Mouse (Mus musculus) kidney, embryonic 15.5 days (tissue): ENCODE measurements at regions not wholly inside any gene's neighbourhood (a gene's known extent, or its start where the extent isn't known, plus 50 kb on each side); places are given as distances from the start of the nearest gene placed in this dataset.

Experiments
- ATAC-seq: fragments of 200-750 bp; cut with Nextera tagmentation; replicated peaks from 2 replicates; pipeline ENCODE4 v1.8.0; 2017; ENCODE audit warnings: moderate TSS enrichment; ENCODE audit not compliant: low FRiP score
- H3K27ac ChIP-seq: fragments of 300-500 bp; sonication (generic); 2 replicates; pipeline ENCODE4 v1.5.1; 2015; ENCODE audit warnings: mild to moderate bottlenecking, inconsistent platforms
- H3K27me3 ChIP-seq: fragments of 300-500 bp; sonication (generic); 2 replicates; pipeline ENCODE4 v1.6.1; 2015; ENCODE audit warnings: inconsistent platforms
- H3K36me3 ChIP-seq: fragments of 300-500 bp; sonication (generic); 2 replicates; pipeline ENCODE4 v1.6.1; 2015; ENCODE audit warnings: inconsistent platforms
- H3K4me1 ChIP-seq: fragments of 300-500 bp; sonication (generic); 2 replicates; pipeline ENCODE4 v1.6.1; 2015; ENCODE audit warnings: inconsistent platforms
- H3K4me2 ChIP-seq: fragments of 300-500 bp; sonication (generic); 2 replicates; pipeline ENCODE4 v1.6.1; 2015; ENCODE audit warnings: moderate library complexity, mild to moderate bottlenecking, inconsistent platforms
- H3K4me3 ChIP-seq: fragments of 300-500 bp; sonication (generic); replicated peaks from 2 replicates; pipeline ENCODE4 v1.5.1; 2015; ENCODE audit warnings: mild to moderate bottlenecking, inconsistent platforms
- H3K9ac ChIP-seq: fragments of 300-500 bp; sonication (generic); 2 replicates; pipeline ENCODE4 v1.6.1; 2015; ENCODE audit warnings: mild to moderate bottlenecking, inconsistent platforms
- H3K9me3 ChIP-seq: fragments of 300-500 bp; sonication (generic); replicated peaks from 2 replicates; pipeline ENCODE4 v1.6.1; 2016; ENCODE audit warnings: inconsistent platforms
- WGBS: fragments of 180-500 bp; shearing (Covaris S2); methylation state at CpG from one replicate; pipeline ENCODE4 v1.1.7; 2015; ENCODE audit warnings: mixed read lengths; 5-methylcytosine and 5-hydroxymethylcytosine counted together

GRCm38 (mm10) chr16:63412656-63413055, 451.3 kb downstream of the Epha3 start:
- Histone ChIP-seq H3K9ac (no peak overlapping the region), H3K27ac (no peak overlapping the region), H3K9me3 (no peaks in the 10 kb centered on the region), H3K36me3 (no peaks in the 10 kb centered on the region), H3K4me2 (no peak overlapping the region), H3K27me3 (no peaks in the 10 kb centered on the region), H3K4me1 (no peaks in the 10 kb centered on the region), H3K4me3 (no peak overlapping the region)
- ATAC-seq = no peak
- WGBS = 92% methylated on average over 1 of the region's 1 CpGs

GRCm38 (mm10) chr16:63452301-63452700, 411.7 kb downstream of the Epha3 start:
- no peak overlapping the region for H3K4me3 ChIP-seq
- 15% methylated on average over 4 of the region's 4 CpGs for WGBS
- no peak overlapping the region for H3K4me2 ChIP-seq
- no peaks in the 10 kb centered on the region for H3K36me3 ChIP-seq
- H3K9ac ChIP-seq = no peak overlapping the region
- H3K9me3 ChIP-seq = no peaks in the 10 kb centered on the region
- ATAC-seq = peak; percentile 73
- H3K27me3 ChIP-seq = no peaks in the 10 kb centered on the region
- no peaks in the 10 kb centered on the region; the same call in 1 of the 2 replicates for H3K4me1 ChIP-seq
- H3K27ac ChIP-seq = no peak overlapping the region

- H3K27me3 ChIP-seq = no peaks in the 10 kb centered on the region
- no peak overlapping the region for H3K27ac ChIP-seq
- H3K4me3 ChIP-seq = no peak overlapping the region
- no peak for ATAC-seq
- H3K4me1 ChIP-seq = no peaks in the 10 kb centered on the region
- WGBS = 77% methylated on average over 4 of the region's 4 CpGs
- H3K36me3 ChIP-seq = no peaks in the 10 kb centered on the region
- H3K9ac ChIP-seq = no peak overlapping the region
- no peaks in the 10 kb centered on the region for H3K9me3 ChIP-seq
- no peak overlapping the region for H3K4me2 ChIP-seq
Observed at GRCm38 (mm10) chr16:63466615-63467014, 397.4 kb downstream of the Epha3 start.

GRCm38 (mm10) chr16:63468851-63469250, 395.1 kb downstream of the Epha3 start:
- H3K27me3 ChIP-seq = no peaks in the 10 kb centered on the region
- no peak overlapping the region for H3K9ac ChIP-seq
- H3K4me3 ChIP-seq = no peak overlapping the region
- H3K4me1 ChIP-seq = no peaks in the 10 kb centered on the region
- no peak overlapping the region for H3K4me2 ChIP-seq
- 84% methylated on average over 1 of the region's 1 CpGs for WGBS
- H3K27ac ChIP-seq = no peak overlapping the region
- H3K9me3 ChIP-seq = no peaks in the 10 kb centered on the region
- no peaks in the 10 kb centered on the region for H3K36me3 ChIP-seq
- ATAC-seq = no peak
